Mouse (Mus musculus) left cerebral cortex, adult 2 months (tissue): ENCODE measurements around the gene 4932438A13Rik. TPM values are rescaled to one million over a fixed set of nuclear protein-coding genes. Genes with fewer than 3 reads are reported as not detected.

Source experiments
- DNase-seq, 2 experiments: peaks; one replicate each; pipeline ENCODE4 v3.0.0; 2021 to 2022; ENCODE audit warnings: low spot score in 2 of 2, mixed read lengths in 1 of 2; ENCODE audit errors: extremely low spot score in 1 of 2
- H3K27ac ChIP-seq: fragments of 200-600 bp; 2 replicates; pipeline ENCODE4 v1.8.1; 2022
- H3K4me3 ChIP-seq: fragments of 200-600 bp; 2 replicates; pipeline ENCODE4 v1.8.1; 2022
- CTCF ChIP-seq: fragments of 200-600 bp; IDR thresholded peaks from 2 replicates; pipeline ENCODE4 v1.8.1; 2022; ENCODE audit warnings: antibody characterized with exemption, mild to moderate bottlenecking, moderate library complexity
- intact Hi-C: fragments of 180-260 bp; cut with DNase I; formaldehyde crosslinking; loops from one replicate; pipeline ENCODE4 v1.15.1; 2025
- total RNA-seq, 2 experiments: library from RNA; stranded (reverse); gene quantifications; 2 replicates each; pipeline ENCODE4 v1.2.3; 2021

4932438A13Rik gene
- total RNA-seq, 2 experiments from 2014 or later = 122 to 126 TPM

- H3K4me3 ChIP-seq = no peak overlapping the region
- no peak overlapping the region for H3K27ac ChIP-seq
- peak; percentile 33 to 50 for DNase-seq
- intact Hi-C loops = loop anchor here (5.0 kb wide), 1 partner anchor 199 kb away; no protein-coding TSS in a partner anchor
- TF ChIP-seq CTCF = peak; percentile 88
Measured at GRCm38 (mm10) chr3:36840650-36841555, 22.0 kb upstream of the 4932438A13Rik start.

- Histone ChIP-seq H3K27ac (no peak overlapping the region), H3K4me3 (no peak overlapping the region)
- DNase-seq = no peak
- intact Hi-C loops = no loop called here
- TF ChIP-seq CTCF = no peak
Measured at GRCm38 (mm10) chr3:36853733-36854440, 9.0 kb upstream of the 4932438A13Rik start.

- intact Hi-C loops = loop anchor here (10.0 kb wide), 2 partner anchors 227 to 343 kb away; no protein-coding TSS in a partner anchor
- H3K27ac ChIP-seq = peak overlapping the region; percentile 93; the same call in 1 of the 2 replicates
- H3K4me3 ChIP-seq = no peak overlapping the region
- no peak for TF ChIP-seq CTCF
- no peak for DNase-seq
Measured at GRCm38 (mm10) chr3:36861411-36862410, 1.2 kb upstream of the 4932438A13Rik start.

GRCm38 (mm10) chr3:36863427-36863826, 523 bp downstream of the 4932438A13Rik start:
- no peak for DNase-seq
- peak overlapping the region; percentile 93 for H3K27ac ChIP-seq
- intact Hi-C loops = loop anchor here (10.0 kb wide), 2 partner anchors 229 to 341 kb away; no protein-coding TSS in a partner anchor
- peak overlapping the region; percentile 67 for H3K4me3 ChIP-seq
- no peak for TF ChIP-seq CTCF

GRCm38 (mm10) chr3:36863881-36864280, 977 bp downstream of the 4932438A13Rik start:
- intact Hi-C loops = loop anchor here (10.0 kb wide), 2 partner anchors 229 to 341 kb away; no protein-coding TSS in a partner anchor
- no peak for TF ChIP-seq CTCF
- DNase-seq = no peak
- peak overlapping the region; percentile 67 for H3K4me3 ChIP-seq
- H3K27ac ChIP-seq = no peak overlapping the region

DNA sequence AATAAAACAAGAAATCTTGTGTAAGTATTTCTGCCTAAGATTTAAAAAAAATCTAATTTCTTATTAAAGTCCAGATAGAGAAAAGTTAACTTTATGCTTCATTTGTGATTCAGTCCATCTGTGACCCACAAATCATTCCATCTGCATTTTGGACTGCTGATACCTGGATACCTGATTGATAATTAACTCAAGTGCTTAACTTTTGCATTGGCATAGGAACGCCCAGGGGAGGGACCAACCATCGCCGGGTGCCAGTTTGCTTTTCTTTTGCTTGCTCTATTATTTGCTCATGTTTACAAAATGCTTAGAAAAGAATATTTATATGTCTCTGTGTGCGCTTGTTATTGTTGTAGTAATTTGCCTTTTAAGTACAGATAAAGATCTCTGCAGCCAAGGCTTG, 1.6 kb downstream of the 4932438A13Rik start:
- TF ChIP-seq CTCF = no peak
- DNase-seq = no peak
- no peak overlapping the region for H3K4me3 ChIP-seq
- H3K27ac ChIP-seq = no peak overlapping the region
- intact Hi-C loops = loop anchor here (10.0 kb wide), 2 partner anchors 230 to 340 kb away; no protein-coding TSS in a partner anchor

DNA sequence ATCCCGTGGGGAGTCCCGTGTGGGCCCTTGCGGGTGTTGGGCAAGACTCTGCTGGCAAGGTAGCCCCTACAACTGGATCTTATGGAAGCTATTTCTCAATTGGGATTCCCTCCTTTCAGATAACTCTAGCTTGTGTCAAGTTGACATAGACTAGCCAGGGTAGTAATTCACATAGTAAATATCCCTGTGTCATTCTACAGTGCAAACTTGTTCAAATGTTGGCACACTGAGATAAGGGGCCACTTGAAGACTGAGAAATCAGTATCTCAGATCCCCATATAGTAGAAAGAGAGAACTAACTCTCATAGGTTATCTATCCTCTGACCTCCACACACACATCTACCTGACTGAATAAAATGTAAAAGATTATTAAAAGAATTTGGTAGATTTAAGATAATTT, 42.5 kb downstream of the 4932438A13Rik start:
- no peak for TF ChIP-seq CTCF
- intact Hi-C loops = no loop called here
- Histone ChIP-seq H3K27ac (no peak overlapping the region), H3K4me3 (no peak overlapping the region)
- DNase-seq = no peak

DNA sequence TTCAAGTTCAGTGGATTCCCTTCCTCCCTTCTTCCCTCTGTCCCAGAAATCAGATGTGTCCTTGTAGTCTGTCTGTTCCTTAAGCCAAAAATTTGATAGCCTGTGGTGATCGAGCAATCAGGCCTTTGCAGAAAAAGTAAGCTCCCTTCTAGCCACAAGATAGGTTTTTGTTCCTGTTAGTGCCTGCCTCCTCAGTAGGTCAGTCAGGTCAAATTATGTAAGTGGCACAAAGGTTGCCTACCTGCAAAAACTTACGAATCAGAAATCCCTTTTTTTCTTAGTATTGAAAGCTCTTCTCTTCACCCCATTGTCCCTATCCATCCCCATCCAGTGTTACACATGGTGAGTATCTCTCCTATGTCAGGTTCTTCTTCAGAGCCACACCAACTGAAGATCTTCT, 54.9 kb downstream of the 4932438A13Rik start:
- intact Hi-C loops = no loop called here
- H3K4me3 ChIP-seq = no peak overlapping the region
- no peak overlapping the region for H3K27ac ChIP-seq
- no peak for TF ChIP-seq CTCF
- no peak for DNase-seq

- intact Hi-C loops = no loop called here
- H3K4me3 ChIP-seq = no peak overlapping the region
- TF ChIP-seq CTCF = no peak
Measured at GRCm38 (mm10) chr3:36918322-36918721, 55.4 kb downstream of the 4932438A13Rik start.

DNA sequence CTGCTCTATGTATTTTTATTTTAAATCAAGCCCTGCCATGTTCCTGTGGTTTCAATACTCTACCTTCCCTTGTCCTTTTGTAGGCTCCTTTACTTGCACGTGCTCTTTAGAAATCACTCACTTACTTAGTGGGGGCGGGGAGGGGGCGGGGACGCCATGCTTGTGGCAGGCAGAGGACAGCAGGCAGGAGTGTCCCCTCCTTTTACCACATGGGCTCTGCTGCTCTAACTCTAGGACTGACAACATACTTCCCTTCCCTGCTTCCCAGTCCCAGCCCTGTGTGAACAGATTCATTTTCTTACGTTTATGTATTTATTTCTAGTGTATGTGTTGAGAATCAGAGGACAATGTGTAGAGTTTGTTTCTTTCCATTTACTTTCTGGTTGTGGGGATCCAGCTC, 78.7 kb downstream of the 4932438A13Rik start:
- DNase-seq = no peak
- no peak overlapping the region for H3K27ac ChIP-seq
- H3K4me3 ChIP-seq = no peak overlapping the region
- TF ChIP-seq CTCF = no peak
- intact Hi-C loops = no loop called here

More at GRCm38 (mm10) chr3:36918322-36918721, 55.4 kb downstream of the 4932438A13Rik start:
- no peak overlapping the region for H3K27ac ChIP-seq
- no peak for DNase-seq

- no peak overlapping the region for H3K4me3 ChIP-seq
- no peak overlapping the region for H3K27ac ChIP-seq
- TF ChIP-seq CTCF = no peak
- DNase-seq = no peak
- intact Hi-C loops = no loop called here
Measured at GRCm38 (mm10) chr3:36942108-36942507, 79.2 kb downstream of the 4932438A13Rik start.
